Mouse (Mus musculus) bone marrow, adult 2 months (tissue): ENCODE results near the gene Micu1. TPM values are rescaled to one million over a fixed set of nuclear protein-coding genes. Genes with fewer than 3 reads are reported as not detected.
"Not testable (repeated sequence)": the region's sequence is repeated elsewhere in the genome, so short reads cannot be mapped to it uniquely, and the experiment has no call there.

ENCODE experiments used
- H3K27ac ChIP-seq: fragments of 200-500 bp; 2 replicates; pipeline ENCODE4 v1.5.1; 2012; ENCODE audit warnings: low read depth, mild to moderate bottlenecking, control low read depth, inconsistent platforms, low read length; ENCODE audit not compliant: control insufficient read depth, poor library complexity, insufficient read depth
- H3K4me1 ChIP-seq: fragments of 200-500 bp; 2 replicates; pipeline ENCODE4 v1.6.1; 2011; ENCODE audit warnings: low read length; ENCODE audit not compliant: control insufficient read depth, insufficient read depth
- H3K4me3 ChIP-seq: fragments of 200-500 bp; replicated peaks from 2 replicates; pipeline ENCODE3; 2011; ENCODE audit warnings: mild to moderate bottlenecking, low read depth, low read length, control low read depth; ENCODE audit not compliant: control insufficient read depth
- CTCF ChIP-seq: fragments of 200-500 bp; IDR thresholded peaks from 2 replicates; pipeline ENCODE4 v1.5.1; 2011; ENCODE audit warnings: low read length, control low read depth; ENCODE audit not compliant: control insufficient read depth, insufficient read depth
- POLR2A ChIP-seq: fragments of 200-500 bp; IDR thresholded peaks from 2 replicates; pipeline ENCODE4 v1.6.1; 2011; ENCODE audit warnings: low read depth, mild to moderate bottlenecking, control low read depth, low read length, borderline replicate concordance; ENCODE audit not compliant: control insufficient read depth
- WGBS: fragments of 180-500 bp; shearing (Covaris S2); methylation state at CpG from one replicate; pipeline ENCODE4 v1.1.7; 2018; 5-methylcytosine and 5-hydroxymethylcytosine counted together
- polyA plus RNA-seq: library from polyadenylated mRNA; stranded (reverse); fragments of >200 nt; gene quantifications from 2 replicates; pipeline ENCODE4 v1.2.4, GENCODE M21; 2011; ENCODE audit warnings: low replicate concordance; ENCODE audit not compliant: missing spikeins, insufficient read depth, insufficient read length

Gene Micu1
- polyA plus RNA-seq = 26.5 and 29.0 TPM in 2 replicates

- Histone ChIP-seq H3K4me1 (peaks cover 2% of the 10 kb centered on the region), H3K27ac (peak within 1 kb of the TSS; percentile 77), H3K4me3 (peak within 1 kb of the TSS; percentile 81)
- TF ChIP-seq POLR2A = peak; percentile 74; the same call in 1 of the 2 replicates
- TF ChIP-seq CTCF = no peak
- WGBS = under 1% methylated on average over 48 of the region's 48 CpGs
Observed at GRCm38 (mm10) chr10:59702207-59703032, at the start of gene Micu1. Gene Micu1, plus strand, starts transcription at chr10:59702477.

GRCm38 (mm10) chr10:59656799-59657198 lies 45.5 kb upstream of the Micu1 start:
- Histone ChIP-seq H3K27ac (no peak overlapping the region), H3K4me3 (no peak overlapping the region), H3K4me1 (no peaks in the 10 kb centered on the region; the same call in 1 of the 2 replicates)
- TF ChIP-seq POLR2A = no peak
- no peak for TF ChIP-seq CTCF
- 32% methylated on average over 13 of the region's 13 CpGs for WGBS

- Histone ChIP-seq H3K4me3 (no peak overlapping the region), H3K27ac (no peak overlapping the region), H3K4me1 (no peaks in the 10 kb centered on the region; the same call in 1 of the 2 replicates)
- TF ChIP-seq CTCF = no peak
- TF ChIP-seq POLR2A = no peak
- 67% methylated on average over 2 of the region's 2 CpGs for WGBS
Observed at GRCm38 (mm10) chr10:59664765-59665164, 37.5 kb upstream of the Micu1 start.

- H3K4me1 ChIP-seq = no peaks in the 10 kb centered on the region; the same call in 1 of the 2 replicates
- H3K4me3 ChIP-seq = no peak overlapping the region
- TF ChIP-seq CTCF = no peak
- no peak for TF ChIP-seq POLR2A
- H3K27ac ChIP-seq = no peak overlapping the region
- 21% methylated on average over 13 of the region's 13 CpGs for whole genome bisulfite sequencing
Observed at GRCm38 (mm10) chr10:59665503-59666291, 36.6 kb upstream of the Micu1 start.

- TF ChIP-seq POLR2A (no peak), CTCF (no peak)
- Histone ChIP-seq H3K4me3 (no peak overlapping the region), H3K4me1 (no peaks in the 10 kb centered on the region; the same call in 1 of the 2 replicates), H3K27ac (no peak overlapping the region)
- 26% methylated on average over 6 of the region's 6 CpGs for WGBS
Observed at GRCm38 (mm10) chr10:59667377-59667776, 34.9 kb upstream of the Micu1 start.

GRCm38 (mm10) chr10:59668491-59668890 lies 33.8 kb upstream of the Micu1 start:
- WGBS = 71% methylated on average over 7 of the region's 7 CpGs
- no peak overlapping the region for H3K4me3 ChIP-seq
- H3K4me1 ChIP-seq = no peaks in the 10 kb centered on the region; the same call in 1 of the 2 replicates
- no peak overlapping the region for H3K27ac ChIP-seq
- TF ChIP-seq POLR2A (no peak), CTCF (no peak)

- no peaks in the 10 kb centered on the region for H3K4me1 ChIP-seq
- TF ChIP-seq CTCF (no peak), POLR2A (no peak)
- no peak overlapping the region for H3K27ac ChIP-seq
- H3K4me3 ChIP-seq = no peak overlapping the region
- WGBS = 88% methylated on average over 1 of the region's 1 CpGs
Observed at GRCm38 (mm10) chr10:59677836-59678235, 24.4 kb upstream of the Micu1 start.

- no peak overlapping the region for H3K4me3 ChIP-seq
- WGBS = 80% methylated on average over 2 of the region's 2 CpGs
- no peaks in the 10 kb centered on the region; the same call in 1 of the 2 replicates for H3K4me1 ChIP-seq
- no peak overlapping the region for H3K27ac ChIP-seq
- no peak for TF ChIP-seq CTCF
- no peak for TF ChIP-seq POLR2A
Observed at GRCm38 (mm10) chr10:59679189-59679588, 23.1 kb upstream of the Micu1 start.

GRCm38 (mm10) chr10:59685586-59685985 lies 16.7 kb upstream of the Micu1 start:
- H3K4me3 ChIP-seq, H3K4me1 ChIP-seq, H3K27ac ChIP-seq: not testable (repeated sequence)
- 82% methylated on average over 3 of the region's 3 CpGs for WGBS
